Mouse (Mus musculus): ENCODE measurements at regions not wholly inside any gene's neighbourhood (a gene's known extent, or its start where the extent isn't known, plus 50 kb on each side); places are given as distances from the start of the nearest gene placed in this dataset.
A peak's percentile ranks its signal among the peaks of the same experiment; 100 is the strongest.

DNA sequence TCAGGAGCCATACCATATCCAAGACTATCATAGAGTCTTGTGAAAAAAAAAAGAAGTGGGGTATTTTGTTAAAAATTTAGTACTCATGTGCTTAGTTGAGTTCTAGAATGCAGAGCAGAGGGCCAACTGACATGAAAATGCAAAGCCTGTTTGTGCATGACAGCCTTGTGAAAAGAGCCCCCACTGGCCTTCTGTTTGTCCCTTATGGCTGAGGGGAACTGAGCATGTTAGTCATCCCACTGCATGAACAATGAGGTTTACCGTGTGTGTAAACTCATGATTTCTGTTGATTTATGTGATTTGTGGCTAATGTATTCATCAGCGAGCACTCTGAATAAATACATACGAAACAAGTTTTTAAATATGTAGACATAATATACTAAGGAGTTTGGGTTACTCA lies 266.1 kb upstream of the Nox3 start:
- DNase-seq (ENCODE audit: low spot score) = no peak

- DNase-seq (ENCODE audit: low spot score) = no peak
Measured at GRCm38 (mm10) chr17:3946540-3946939, 250.5 kb upstream of the Nox3 start.

- DNase-seq (ENCODE audit: low spot score) = no peak
Measured at GRCm38 (mm10) chr17:3936361-3936760, 240.3 kb upstream of the Nox3 start.

- DNase-seq (ENCODE audit: low spot score) = no peak
Measured at GRCm38 (mm10) chr17:3933208-3933607, 237.1 kb upstream of the Nox3 start.

DNA sequence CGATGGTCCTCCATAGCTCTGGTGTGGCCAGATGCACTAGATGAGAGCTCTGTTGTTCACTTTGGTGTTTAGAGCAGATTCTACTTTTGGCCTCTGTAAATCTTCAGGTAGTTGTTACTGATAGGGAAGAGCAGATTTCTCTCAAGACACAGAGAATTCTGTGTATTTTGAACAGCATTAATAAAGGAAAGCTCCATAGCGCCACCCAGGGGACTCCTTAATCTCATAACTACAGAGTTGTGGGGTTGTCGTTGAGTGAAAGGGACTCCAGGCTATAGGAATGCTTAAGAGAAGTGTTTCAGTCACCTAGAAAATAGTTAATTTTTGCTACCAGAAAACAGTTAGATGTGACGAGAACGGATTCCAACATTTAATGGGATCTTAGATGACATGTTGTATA lies 236.0 kb upstream of the Nox3 start:
- no peak for DNase-seq (ENCODE audit: low spot score)

DNA sequence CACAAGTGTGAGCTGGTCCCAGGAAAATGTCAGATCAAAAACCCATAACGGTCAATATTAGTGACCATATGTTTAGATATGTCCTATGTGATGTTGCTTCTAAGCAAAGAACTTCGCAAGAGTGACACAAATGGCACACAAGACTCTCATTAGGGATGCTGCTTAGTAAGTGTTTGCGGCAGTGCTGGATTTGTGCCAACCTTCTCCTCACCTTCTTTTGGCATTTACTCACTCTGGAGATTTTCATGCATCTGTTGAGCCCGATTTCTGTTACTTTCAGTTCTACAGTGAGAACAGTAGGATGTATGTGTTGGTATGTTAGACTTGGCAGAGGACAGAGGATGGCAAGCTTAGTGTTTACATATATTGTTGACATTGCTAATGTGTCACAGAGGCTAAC lies 231.0 kb upstream of the Nox3 start:
- DNase-seq (ENCODE audit: low spot score) = no peak

DNA sequence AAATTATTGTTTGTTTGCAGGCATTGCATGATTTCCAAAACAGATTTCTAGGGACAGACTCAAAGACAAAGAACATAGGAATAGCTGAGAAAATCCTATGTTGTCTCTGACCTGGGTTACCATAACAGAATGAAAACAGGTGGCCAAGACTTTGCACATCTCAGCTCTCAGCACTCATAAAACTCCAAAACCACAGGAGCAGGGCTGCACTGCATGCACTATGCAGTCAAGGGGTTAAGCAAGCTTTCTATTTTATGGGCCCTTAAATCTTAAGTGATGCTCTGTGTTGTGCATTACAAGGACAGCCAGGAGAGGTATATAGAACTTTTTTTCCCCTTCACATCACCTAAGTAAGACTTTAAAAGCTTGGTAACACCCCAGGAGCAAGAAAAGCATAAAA lies 224.2 kb upstream of the Nox3 start:
- no peak for DNase-seq (ENCODE audit: low spot score)

DNA sequence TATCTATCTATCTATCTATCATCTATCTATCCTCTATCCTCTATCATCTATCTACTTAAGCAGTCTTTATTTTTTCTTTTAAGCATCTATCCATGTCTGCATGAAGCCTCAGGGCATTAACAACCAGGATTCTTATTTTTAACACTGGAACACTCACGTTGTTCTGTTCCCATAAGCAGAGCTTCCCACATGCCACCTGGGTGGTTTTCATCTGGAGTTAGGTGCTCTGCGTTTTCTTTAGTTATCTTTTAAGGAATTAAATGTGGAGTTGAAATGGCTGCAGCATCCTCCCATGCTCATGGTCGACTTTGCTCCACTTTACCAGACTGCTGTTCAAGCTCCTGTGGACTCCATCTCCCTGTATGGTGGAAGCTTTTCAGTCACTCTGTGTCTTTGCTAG lies 196.8 kb upstream of the Nox3 start:
- no peak for DNase-seq (ENCODE audit: low spot score)

- no peak for DNase-seq (ENCODE audit: low spot score)
Measured at GRCm38 (mm10) chr17:3883146-3883545, 187.1 kb upstream of the Nox3 start.

GRCm38 (mm10) chr17:3879075-3879474 lies 183.0 kb upstream of the Nox3 start:
- no peak for DNase-seq (ENCODE audit: low spot score)

GRCm38 (mm10) chr17:3869459-3870194 lies 173.6 kb upstream of the Nox3 start:
- no peak for DNase-seq (ENCODE audit: low spot score)

GRCm38 (mm10) chr17:3862384-3862783 lies 166.3 kb upstream of the Nox3 start:
- DNase-seq (ENCODE audit: low spot score) = no peak

DNA sequence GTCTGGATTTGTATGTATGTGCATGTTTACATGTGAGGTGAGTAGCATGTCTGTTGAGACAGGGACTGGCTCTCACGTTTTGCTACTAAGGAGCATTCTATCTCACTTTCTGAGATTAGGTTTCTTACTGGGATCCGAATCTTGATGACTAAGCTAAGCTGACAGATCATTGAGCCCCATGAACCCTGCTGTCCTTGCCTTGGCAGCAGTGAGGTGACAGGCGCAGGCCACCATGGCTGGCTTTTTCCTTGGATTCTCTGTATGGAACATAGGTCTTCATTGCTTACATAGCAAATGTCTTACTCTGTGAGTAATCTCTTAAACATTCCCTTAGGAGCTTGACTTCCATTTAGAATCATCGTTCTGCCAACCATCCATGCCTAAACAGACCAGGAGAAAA lies 140.3 kb upstream of the Nox3 start:
- no peak for DNase-seq (ENCODE audit: low spot score)

GRCm38 (mm10) chr17:3811187-3811586 lies 115.1 kb upstream of the Nox3 start:
- DNase-seq (ENCODE audit: low spot score) = no peak

DNA sequence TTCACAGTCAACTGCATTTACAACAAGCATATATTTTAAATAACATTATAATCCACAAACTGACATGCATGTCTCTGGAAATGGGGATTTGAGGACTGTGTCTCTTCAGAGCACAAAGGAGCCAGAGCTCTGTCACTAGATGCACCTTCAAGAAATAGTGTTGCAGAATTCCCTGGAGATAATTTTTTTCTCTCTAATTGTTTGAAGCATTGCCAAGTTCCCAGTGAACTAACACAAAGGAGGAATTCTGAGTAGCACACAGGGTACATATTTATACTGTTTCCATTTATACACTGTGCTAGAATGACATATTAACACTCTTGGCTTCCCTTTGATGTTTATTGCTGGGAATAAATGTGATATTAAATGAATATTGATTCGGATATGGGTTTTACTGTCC lies 107.4 kb upstream of the Nox3 start:
- no peak for DNase-seq (ENCODE audit: low spot score)

DNA sequence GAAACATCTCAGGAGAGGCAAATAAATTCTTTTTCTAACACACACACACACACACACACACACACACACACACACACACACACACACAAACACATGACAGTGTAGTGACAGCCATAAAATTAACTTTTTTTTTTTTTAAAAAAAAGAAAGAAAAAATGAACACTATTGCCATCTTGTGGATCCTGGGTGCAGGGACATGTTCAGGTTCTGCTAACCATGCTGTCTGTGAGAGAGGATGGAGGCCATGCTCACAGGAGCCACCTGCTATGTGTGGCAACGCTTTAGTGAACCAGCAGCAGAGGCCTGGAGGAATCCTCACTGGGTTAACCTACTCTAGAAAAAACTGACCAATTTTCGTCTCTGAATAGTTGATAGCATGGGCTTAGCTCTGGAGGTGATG lies 96.5 kb upstream of the Nox3 start:
- DNase-seq (ENCODE audit: low spot score) = peak; percentile 10

GRCm38 (mm10) chr17:3782156-3782555 lies 86.1 kb upstream of the Nox3 start:
- no peak for DNase-seq (ENCODE audit: low spot score)

DNA sequence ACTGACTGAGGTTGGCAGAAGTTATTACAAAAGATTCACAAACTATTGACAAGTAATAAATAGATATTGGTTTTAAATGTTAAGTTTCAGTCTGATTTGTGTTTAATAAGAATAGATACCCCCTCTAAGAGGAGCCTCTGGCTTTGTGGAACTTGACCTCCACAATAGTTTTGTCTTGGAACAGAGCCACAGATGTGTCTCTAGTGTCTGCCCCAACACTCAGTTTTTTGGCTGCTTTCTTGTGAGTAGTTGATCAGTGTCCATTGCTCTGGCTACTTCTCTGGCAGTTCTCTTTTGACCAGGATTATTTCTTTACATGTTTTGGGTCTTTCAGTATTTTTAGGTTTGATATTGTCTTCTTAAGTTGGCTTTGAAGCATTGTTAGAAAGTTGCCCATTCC lies 81.6 kb upstream of the Nox3 start:
- DNase-seq (ENCODE audit: low spot score) = no peak

- peak; percentile 5 for DNase-seq (ENCODE audit: low spot score)
Measured at GRCm38 (mm10) chr17:3747808-3748335, 51.8 kb upstream of the Nox3 start.

Measured in lung, postnatal 25 days (tissue).